Mouse (Mus musculus) stomach, embryonic 14.5 days (tissue): ENCODE data around the gene Rarres2. TPM values are rescaled to one million over a fixed set of nuclear protein-coding genes. Genes with fewer than 3 reads are reported as not detected.

Experiments used
- ATAC-seq: fragments of 200-750 bp; cut with Nextera tagmentation; 2 replicates; pipeline ENCODE4 v1.8.0; 2017; ENCODE audit warnings: low read depth, moderate TSS enrichment; ENCODE audit not compliant: insufficient number of reproducible peaks, insufficient read depth, low FRiP score
- H3K27ac ChIP-seq: fragments of 300-500 bp; sonication (generic); 2 replicates; pipeline ENCODE4 v1.5.1; 2014; ENCODE audit warnings: mild to moderate bottlenecking, low read length, moderate library complexity, mixed read lengths
- H3K27me3 ChIP-seq: fragments of 300-500 bp; sonication (generic); 2 replicates; pipeline ENCODE4 v1.6.1; 2014; ENCODE audit warnings: low read length, control low read depth, mixed read lengths; ENCODE audit not compliant: control insufficient read depth, insufficient read depth
- H3K36me3 ChIP-seq: fragments of 300-500 bp; sonication (generic); 2 replicates; pipeline ENCODE4 v1.6.1; 2014; ENCODE audit warnings: mild to moderate bottlenecking, control low read depth, low read length, moderate library complexity, mixed read lengths; ENCODE audit not compliant: control insufficient read depth, insufficient read depth
- H3K4me1 ChIP-seq: fragments of 300-500 bp; sonication (generic); 2 replicates; pipeline ENCODE4 v1.6.1; 2014; ENCODE audit warnings: low read length, control low read depth, mixed read lengths; ENCODE audit not compliant: control insufficient read depth, insufficient read depth
- H3K4me2 ChIP-seq: fragments of 300-500 bp; sonication (generic); replicated peaks from 2 replicates; pipeline ENCODE4 v1.6.1; 2014; ENCODE audit warnings: low read depth, low read length, control low read depth
- H3K4me3 ChIP-seq: fragments of 300-500 bp; sonication (generic); 2 replicates; pipeline ENCODE4 v1.5.1; 2014; ENCODE audit warnings: low read depth, low read length, control low read depth
- H3K9ac ChIP-seq: fragments of 300-500 bp; sonication (generic); replicated peaks from 2 replicates; pipeline ENCODE4 v1.6.1; 2014; ENCODE audit warnings: low read depth, mild to moderate bottlenecking, control low read depth, low read length, moderate library complexity, mixed read lengths
- H3K9me3 ChIP-seq: fragments of 300-500 bp; sonication (generic); 2 replicates; pipeline ENCODE4 v1.6.1; 2016; ENCODE audit warnings: low read depth, low read length, control low read depth; ENCODE audit not compliant: control insufficient read depth
- WGBS: fragments of 180-500 bp; shearing (Covaris S2); extraction: QIAGEN DNeasy Blood & Tissue Kit; methylation state at CpG from one replicate; pipeline ENCODE4 v1.1.7; 2014; 5-methylcytosine and 5-hydroxymethylcytosine counted together
- polyA plus RNA-seq: library from polyadenylated mRNA; unstranded; fragments of >200 nt; fragmentation: Nextera tagmentation; extraction: Ambion mirVana; gene quantifications from 2 replicates; pipeline ENCODE4 v1.2.1, GENCODE M21; 2014

The Rarres2 gene
- polyA plus RNA-seq, 1 experiment from 2014 or later, result 91.1 TPM

GRCm38 (mm10) chr6:48601271-48602079 lies 28.9 kb upstream of the Rarres2 start, which contains the start of gene Zfp775:
Gene Zfp775, plus strand, starts transcription at chr6:48602063.
- Histone ChIP-seq H3K4me2 (peak within 1 kb of the TSS; percentile 97), H3K4me3 (peak within 1 kb of the TSS; percentile 58), H3K27me3 (no peaks in the 10 kb centered on the region), H3K27ac (peak within 1 kb of the TSS; percentile 33), H3K36me3 (peaks cover 32% of the 10 kb centered on the region), H3K9ac (peak within 1 kb of the TSS; percentile 74), H3K4me1 (0 out of 2 replicates have a peak, but pooled peaks cover 3% of the 10 kb centered on the region), H3K9me3 (peaks cover 19% of the 10 kb centered on the region)
- ATAC-seq, result peak; percentile 99
- 4% methylated on average over 41 of the region's 42 CpGs for WGBS

GRCm38 (mm10) chr6:48600594-48600993 lies 28.0 kb upstream of the Rarres2 start:
- no peak overlapping the region for H3K4me2 ChIP-seq
- no peak overlapping the region for H3K27ac ChIP-seq
- no peak overlapping the region for H3K4me3 ChIP-seq
- 85% methylated on average over 1 of the region's 1 CpGs for WGBS
- no peaks in the 10 kb centered on the region for H3K27me3 ChIP-seq
- peaks cover 26% of the 10 kb centered on the region for H3K9me3 ChIP-seq
- no peak for ATAC-seq
- H3K4me1 ChIP-seq, result 0 out of 2 replicates have a peak, but pooled peaks cover 3% of the 10 kb centered on the region
- no peak overlapping the region for H3K9ac ChIP-seq
- peaks cover 39% of the 10 kb centered on the region for H3K36me3 ChIP-seq

GRCm38 (mm10) chr6:48597233-48597625 lies 24.6 kb upstream of the Rarres2 start:
- no peak for ATAC-seq
- Histone ChIP-seq H3K36me3 (peaks cover 39% of the 10 kb centered on the region), H3K4me2 (no peak overlapping the region), H3K4me3 (no peak overlapping the region), H3K27me3 (no peaks in the 10 kb centered on the region), H3K27ac (no peak overlapping the region), H3K9ac (no peak overlapping the region), H3K4me1 (peaks cover 8% of the 10 kb centered on the region; the same call in 1 of the 2 replicates), H3K9me3 (peaks cover 26% of the 10 kb centered on the region)
- WGBS, result 97% methylated on average over 27 of the region's 27 CpGs

GRCm38 (mm10) chr6:48596545-48597232 lies 24.1 kb upstream of the Rarres2 start:
- Histone ChIP-seq H3K4me3 (no peak overlapping the region), H3K9ac (no peak overlapping the region), H3K27ac (no peak overlapping the region), H3K4me2 (no peak overlapping the region), H3K4me1 (peaks cover 8% of the 10 kb centered on the region; the same call in 1 of the 2 replicates), H3K36me3 (peaks cover 39% of the 10 kb centered on the region), H3K9me3 (peaks cover 26% of the 10 kb centered on the region), H3K27me3 (no peaks in the 10 kb centered on the region)
- WGBS, result 96% methylated on average over 45 of the region's 45 CpGs
- ATAC-seq, result no peak

- ATAC-seq, result no peak
- 33% methylated on average over 1 of the region's 1 CpGs for WGBS
- H3K27ac ChIP-seq, result no peak overlapping the region
- peak overlapping the region; percentile 56 for H3K4me2 ChIP-seq
- peaks cover 26% of the 10 kb centered on the region for H3K9me3 ChIP-seq
- peaks cover 39% of the 10 kb centered on the region for H3K36me3 ChIP-seq
- H3K9ac ChIP-seq, result no peak overlapping the region
- H3K4me1 ChIP-seq, result peaks cover 5% of the 10 kb centered on the region; the same call in 1 of the 2 replicates
- H3K27me3 ChIP-seq, result no peaks in the 10 kb centered on the region
- peak overlapping the region; percentile 70; the same call in 1 of the 2 replicates for H3K4me3 ChIP-seq
Measured at GRCm38 (mm10) chr6:48595278-48595677, 22.7 kb upstream of the Rarres2 start.

GRCm38 (mm10) chr6:48594043-48594738 lies 21.6 kb upstream of the Rarres2 start:
- peak; percentile 24; the same call in 1 of the 2 replicates for ATAC-seq
- no peaks in the 10 kb centered on the region for H3K27me3 ChIP-seq
- peak overlapping the region; percentile 70 for H3K4me3 ChIP-seq
- H3K36me3 ChIP-seq, result peaks cover 33% of the 10 kb centered on the region
- H3K4me2 ChIP-seq, result peak overlapping the region; percentile 56
- H3K9me3 ChIP-seq, result peaks cover 26% of the 10 kb centered on the region
- peak overlapping the region; percentile 80 for H3K27ac ChIP-seq
- peak overlapping the region; percentile 82 for H3K9ac ChIP-seq
- WGBS, result 2% methylated on average over 31 of the region's 41 CpGs
- peaks cover 5% of the 10 kb centered on the region; the same call in 1 of the 2 replicates for H3K4me1 ChIP-seq

- H3K9ac ChIP-seq, result peak within 1 kb of the TSS; percentile 82
- peaks cover 26% of the 10 kb centered on the region for H3K9me3 ChIP-seq
- H3K27me3 ChIP-seq, result no peaks in the 10 kb centered on the region
- peak; percentile 91 for ATAC-seq
- peaks cover 5% of the 10 kb centered on the region; the same call in 1 of the 2 replicates for H3K4me1 ChIP-seq
- H3K4me2 ChIP-seq, result peak within 1 kb of the TSS; percentile 56
- 8% methylated on average over 45 of the region's 45 CpGs for WGBS
- peak within 1 kb of the TSS; percentile 70 for H3K4me3 ChIP-seq
- peak within 1 kb of the TSS; percentile 80 for H3K27ac ChIP-seq
- peaks cover 26% of the 10 kb centered on the region for H3K36me3 ChIP-seq
Measured at GRCm38 (mm10) chr6:48593158-48594042, 20.8 kb upstream of the Rarres2 start, which contains the start of the genes Repin1 and Gm44965. Gene Repin1, plus strand, starts transcription at chr6:48593883. Gene Gm44965, plus strand, starts transcription at chr6:48593941.
